Mouse (Mus musculus) gastrocnemius, postnatal 36 days (tissue): ENCODE measurements around the gene Idnk. TPM values are rescaled to one million over a fixed set of nuclear protein-coding genes. Genes with fewer than 3 reads are reported as not detected.

Experiments
- DNase-seq, 2 experiments: peaks; one replicate each; pipeline ENCODE4 v3.0.0; 2022
- intact Hi-C: fragments of 180-260 bp; cut with DNase I; formaldehyde crosslinking; loops from one replicate; pipeline ENCODE4 v1.15.1; 2025
- long read RNA-seq, 2 experiments: library from polyadenylated mRNA; stranded (forward); transcript quantifications; one replicate each; pipeline ENCODE4 v2.0.0; 2021
- total RNA-seq, 2 experiments: library from RNA; stranded (reverse); gene quantifications; 2 replicates each; pipeline ENCODE4 v1.2.3; 2021

The Idnk gene
- 1 to 10 TPM; 8.5 to 8.6 TPM for total RNA-seq
- long read RNA-seq, experiment 1, transcript Idnk-202 (4 exons, 1,462 nt), result major isoform, 11 of 16 reads
- long read RNA-seq, experiment 1, partial matches to known transcripts, result 0 of 16 reads
- long read RNA-seq, experiment 1, other reads (novel, unspliced or antisense), result 2 of 16 reads
- long read RNA-seq, experiment 2, transcript Idnk-202 (4 exons, 1,462 nt), result major isoform, 19 of 23 reads
- long read RNA-seq, experiment 2, partial matches to known transcripts, result 0 of 23 reads
- long read RNA-seq, experiment 2, other reads (novel, unspliced or antisense), result 1 of 23 reads

- DNase-seq, result peak; percentile 81 to 90
- intact Hi-C loops, result loop anchor here (2.0 to 10.0 kb wide), 4 partner anchors 27 to 387 kb away; partner anchors contain the start of gene 2210016F16Rik
These were observed at the start of gene Idnk for GRCm38 (mm10) chr13:58157447-58158098. Idnk (plus strand) TSS chr13:58157649.

GRCm38 (mm10) chr13:58111306-58111705 lies 46.1 kb upstream of the Idnk start:
- intact Hi-C loops, result no loop called here
- DNase-seq, result no peak

DNA sequence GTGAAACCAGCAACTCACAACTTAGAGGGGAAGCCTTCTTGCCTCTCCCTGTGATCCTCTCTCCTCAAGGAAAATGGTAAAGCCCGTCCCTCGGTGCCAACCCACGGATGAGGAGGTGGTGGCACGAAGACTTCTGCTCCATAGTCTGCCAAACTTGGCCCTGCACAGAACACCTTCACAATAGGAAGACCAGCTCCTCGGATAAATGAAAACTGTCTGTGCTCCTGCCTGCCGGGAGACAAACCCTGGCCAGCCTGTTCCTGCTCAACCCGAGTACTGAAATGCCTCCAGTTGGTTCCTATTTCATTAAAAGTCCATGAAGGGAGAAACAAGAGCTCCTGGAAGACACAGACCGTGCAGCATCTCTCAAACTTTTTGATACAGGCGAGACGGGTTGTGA lies 45.3 kb upstream of the Idnk start:
- DNase-seq, result no peak
- intact Hi-C loops, result no loop called here

GRCm38 (mm10) chr13:58112601-58113041 lies 44.8 kb upstream of the Idnk start:
- intact Hi-C loops, result no loop called here
- DNase-seq, result no peak

DNA sequence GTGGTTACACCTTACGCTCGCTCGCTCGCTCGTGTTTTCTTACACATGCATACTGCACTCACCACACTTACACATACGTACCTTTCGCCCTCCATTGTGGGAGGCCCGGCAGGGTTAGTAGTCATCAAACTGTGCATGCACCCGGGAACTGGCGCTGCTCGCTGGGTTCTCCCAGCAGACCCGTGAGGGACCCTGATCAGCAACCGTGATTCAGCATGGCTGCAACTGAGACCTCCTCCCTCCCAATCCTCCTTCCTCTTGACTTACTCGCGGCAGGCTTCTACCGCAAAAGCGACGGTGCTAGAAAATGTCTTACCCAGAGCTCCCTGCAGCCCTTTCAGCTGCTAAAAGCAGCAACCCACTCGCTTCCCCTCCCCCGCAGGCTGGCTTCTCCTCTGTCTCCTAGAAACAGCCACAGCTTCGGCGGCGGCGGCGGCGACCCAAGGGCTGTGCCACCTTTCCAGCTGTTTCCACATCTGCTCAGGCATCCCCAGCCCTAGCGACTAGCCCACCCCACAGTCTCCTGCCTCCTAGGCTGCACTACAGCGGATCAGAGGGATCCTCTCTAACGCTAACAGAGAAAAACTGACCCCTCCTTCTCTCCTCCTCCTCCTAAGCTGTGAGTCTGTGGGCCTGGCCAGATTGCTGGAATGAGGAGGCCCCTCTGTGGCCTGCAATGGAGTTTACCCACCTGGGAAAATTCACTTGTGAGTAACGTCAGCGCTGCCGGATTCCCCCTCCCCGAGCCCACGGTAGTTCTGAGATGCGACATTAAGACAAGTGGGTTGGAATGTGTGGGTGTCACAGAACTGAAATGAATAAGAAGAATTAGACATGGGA lies 44.2 kb upstream of the Idnk start, which contains the start of gene Klhl3:
TSS of gene Klhl3 (minus strand) at position 532 of the 840 bp plus-strand sequence.
- intact Hi-C loops, result no loop called here
- peak in 1 of 2 experiments; percentile 34 for DNase-seq

DNA sequence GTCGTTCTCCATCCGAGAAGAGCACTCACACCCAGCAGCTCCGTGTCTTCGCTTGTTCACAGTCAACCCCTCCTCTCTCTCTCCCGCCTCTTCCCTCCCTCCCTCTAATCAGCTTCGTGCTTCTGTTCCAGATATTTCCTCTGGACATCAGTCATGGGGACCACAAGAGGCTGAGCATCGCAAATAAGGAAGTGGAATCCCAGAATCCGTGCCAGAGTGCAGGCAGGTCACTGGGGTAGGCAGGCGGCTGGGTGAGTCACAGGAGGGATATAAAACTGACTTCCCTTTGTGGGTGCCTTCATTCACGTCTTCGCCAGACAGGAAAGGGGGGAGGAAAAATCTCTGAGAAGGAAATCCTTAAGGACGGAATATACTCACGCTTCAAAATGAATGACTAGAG lies 42.2 kb upstream of the Idnk start:
- intact Hi-C loops, result loop anchor here (5.0 kb wide), 2 partner anchors 83 to 103 kb away; no protein-coding TSS in a partner anchor
- no peak for DNase-seq

DNA sequence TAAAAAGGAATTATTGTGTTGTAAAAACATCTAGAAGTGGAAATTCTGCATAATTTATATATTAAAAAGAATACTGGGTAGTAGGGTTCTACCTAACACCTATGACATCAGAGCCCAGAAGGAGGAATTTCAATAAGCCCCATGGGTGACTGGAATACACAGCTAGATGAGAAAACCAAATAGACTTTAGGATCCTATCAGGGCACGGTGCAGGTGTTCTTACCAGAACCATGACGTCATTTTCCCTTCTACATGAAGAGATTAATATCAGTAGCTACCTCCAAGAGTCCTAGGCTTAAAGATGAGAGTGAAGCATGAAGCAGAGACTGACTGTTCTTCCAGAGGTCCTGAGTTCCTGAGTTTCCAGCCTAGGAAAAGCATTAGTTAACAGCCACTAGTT lies 40.6 kb upstream of the Idnk start:
- intact Hi-C loops, result loop anchor here (5.0 kb wide), 2 partner anchors 84 to 104 kb away; no protein-coding TSS in a partner anchor

GRCm38 (mm10) chr13:58117318-58118017 lies 40.0 kb upstream of the Idnk start:
- intact Hi-C loops, result loop anchor here (5.0 kb wide), 2 partner anchors 85 to 105 kb away; no protein-coding TSS in a partner anchor
- DNase-seq, result peak; percentile 25 to 68

More for the DNA sequence above, 40.6 kb upstream of the Idnk start:
- DNase-seq, result no peak

DNA sequence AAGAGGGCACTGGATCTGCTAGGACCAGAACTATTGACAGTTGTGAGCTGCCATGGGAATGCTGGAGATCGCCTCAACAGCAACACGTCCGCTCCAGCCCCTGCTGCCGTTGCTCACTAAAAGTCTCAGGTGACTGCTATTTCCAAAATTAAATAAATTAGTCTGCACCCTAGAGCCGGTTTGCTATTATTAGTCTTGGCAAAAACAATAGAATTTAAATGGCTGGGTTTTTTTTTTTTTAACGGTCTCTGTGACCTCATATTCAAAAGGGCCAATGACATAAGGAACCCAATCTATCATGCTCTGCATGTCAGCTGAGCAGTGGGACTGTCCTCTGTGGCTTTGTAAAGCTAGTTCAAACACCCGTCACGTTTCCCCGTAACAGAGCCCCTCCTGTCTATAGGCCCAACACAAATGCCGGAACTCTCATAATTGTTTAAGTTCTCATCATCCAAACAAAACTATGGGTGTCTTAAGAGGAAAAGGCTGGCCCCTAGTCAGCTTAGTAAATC lies 34.6 kb upstream of the Idnk start:
- DNase-seq, result no peak
- intact Hi-C loops, result no loop called here

DNA sequence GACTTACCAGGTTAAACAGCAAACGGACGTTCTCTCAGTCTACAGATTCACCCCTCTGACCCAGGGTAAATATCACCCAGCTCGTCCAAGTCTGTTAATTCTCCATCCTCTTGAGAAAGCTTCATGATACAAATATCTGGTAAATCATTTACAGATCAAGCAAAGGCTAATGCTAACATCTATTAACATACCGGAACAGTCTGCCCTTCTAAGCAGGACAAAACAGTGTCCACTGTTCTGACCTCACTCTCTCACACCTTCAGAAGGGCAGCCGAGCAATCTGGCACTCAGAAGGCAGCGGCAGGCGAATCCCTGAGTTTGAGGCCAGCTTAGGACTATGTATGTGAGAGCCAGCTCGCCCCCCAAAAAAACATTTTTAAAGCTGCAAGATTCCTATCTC lies 34.1 kb upstream of the Idnk start:
- intact Hi-C loops, result no loop called here
- DNase-seq, result no peak

GRCm38 (mm10) chr13:58124278-58124677 lies 33.2 kb upstream of the Idnk start:
- intact Hi-C loops, result no loop called here
- DNase-seq, result no peak

- intact Hi-C loops, result no loop called here
- no peak for DNase-seq
These were observed 32.5 kb upstream of the Idnk start for GRCm38 (mm10) chr13:58124989-58125388.

GRCm38 (mm10) chr13:58126126-58126525 lies 31.3 kb upstream of the Idnk start:
- intact Hi-C loops, result no loop called here
- no peak for DNase-seq

GRCm38 (mm10) chr13:58126862-58127765 lies 30.3 kb upstream of the Idnk start:
- intact Hi-C loops, result no loop called here
- DNase-seq, result no peak

DNA sequence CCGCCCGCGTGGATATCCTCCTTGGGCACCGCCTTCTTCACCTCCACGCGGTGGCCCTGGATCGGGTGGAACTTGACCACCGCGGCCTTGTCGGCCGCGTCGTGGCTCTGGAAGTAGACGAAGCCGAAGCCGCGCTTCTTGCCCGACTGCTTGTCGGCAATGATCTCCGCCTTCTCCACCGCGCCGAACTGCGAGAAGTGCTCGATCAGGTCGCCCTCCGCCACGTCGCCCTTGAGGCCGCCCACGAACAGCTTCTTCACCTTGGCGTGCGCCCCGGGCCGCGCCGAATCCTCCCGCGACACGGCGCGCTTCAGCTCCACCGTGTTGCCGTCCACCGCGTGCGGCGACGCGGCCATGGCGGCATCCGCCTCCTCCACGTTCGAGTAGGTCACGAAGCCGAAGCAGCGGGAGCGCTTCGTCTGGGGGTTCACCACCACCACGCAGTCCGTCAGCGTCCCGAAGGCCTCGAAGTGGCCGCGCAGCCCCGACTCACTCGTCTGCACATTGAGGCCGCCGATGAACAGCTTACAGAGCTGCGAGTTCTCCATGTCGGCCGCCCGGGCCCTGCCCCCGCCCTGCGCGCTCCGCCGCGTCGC lies 29.6 kb upstream of the Idnk start:
- intact Hi-C loops, result no loop called here
- DNase-seq, result peak; percentile 29 to 80

DNA sequence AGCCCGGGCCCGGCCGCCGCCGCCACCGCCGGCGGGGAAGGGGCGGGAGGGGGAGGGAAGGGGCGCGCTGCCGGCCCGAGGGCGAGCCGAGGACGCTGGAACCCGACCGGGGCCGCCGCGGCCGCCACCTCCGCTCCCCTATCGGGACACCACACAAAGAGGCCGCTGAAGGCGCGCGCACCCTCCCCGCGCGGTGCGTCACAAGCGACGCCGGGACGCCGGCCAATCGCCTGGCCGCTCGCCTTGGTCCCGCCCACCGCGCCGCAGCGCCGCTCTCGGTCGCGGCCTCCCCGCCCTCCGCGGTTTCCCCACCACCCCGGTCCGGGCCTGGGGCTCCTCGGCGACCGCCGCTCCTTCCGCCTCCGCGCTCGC lies 29.1 kb upstream of the Idnk start, which contains the start of gene Hnrnpa0:
TSS of gene Hnrnpa0 (minus strand) at position 161 of the 372 bp plus-strand sequence.
- peak; percentile 93 to 94 for DNase-seq
- intact Hi-C loops, result no loop called here

- peak; percentile 93 to 96 for DNase-seq
These were observed 28.4 kb upstream of the Idnk start for GRCm38 (mm10) chr13:58128768-58129671.

More at GRCm38 (mm10) chr13:58128768-58129671, 28.4 kb upstream of the Idnk start:
- intact Hi-C loops, result no loop called here
